ENCODE assay signal across 9 mouse cellular contexts in genomic region chr13:3694599-3695343, GRCm38 (mm10).
DNase-seq lines count a peak whose midpoint lies in the region; ATAC-seq lines count a peak whose summit lies in the region.
"Had no signal": no experiment of that assay in that cellular context is flagged by ENCODE, and none has a peak within 500 bp of the region (broad histone marks: within the 10 kb centered on the region; RNA-seq: fewer than 3 reads in every experiment).

No protein-coding gene starts in this region.

- H3K27me3 ChIP-seq in neural tube, embryonic 15.5 days (replicated peaks): no peaks in the 10 kb centered on the region
- no peaks in the 10 kb centered on the region for H3K27me3 ChIP-seq in kidney, embryonic 16.5 days (ENCODE audit: insufficient read depth, low read length)

- H3K36me3 ChIP-seq in neural tube, embryonic 15.5 days: no peaks in the 10 kb centered on the region
- no peaks in the 10 kb centered on the region for H3K36me3 ChIP-seq in kidney, embryonic 16.5 days (ENCODE audit: insufficient read depth, low read length)

- no peak for ATAC-seq in neural tube, embryonic 15.5 days (ENCODE audit: low FRiP score)
- peak; percentile 98 for ATAC-seq in kidney, embryonic 16.5 days (ENCODE audit: low FRiP score, low TSS enrichment)

- H3K9ac ChIP-seq in neural tube, embryonic 15.5 days (replicated peaks): no peak overlapping the region
- no peak overlapping the region; the same call in 1 of the 2 replicates for H3K9ac ChIP-seq in kidney, embryonic 16.5 days (replicated peaks; ENCODE audit: low read length)
- H3K9ac ChIP-seq: liver, embryonic 14.5 days had no signal

- no peak overlapping the region for H3K27ac ChIP-seq in neural tube, embryonic 15.5 days (replicated peaks)
- H3K27ac ChIP-seq in kidney, embryonic 16.5 days (ENCODE audit: low read length): peak overlapping the region; percentile 84
- H3K27ac ChIP-seq: liver, embryonic 14.5 days had no signal

- intact Hi-C loops in gastrocnemius, postnatal 14 days (cut with DNase I; ENCODE audit: low total_unique reads): no loop called here

- H3K4me2 ChIP-seq in neural tube, embryonic 15.5 days: no peak overlapping the region
- peak overlapping the region; percentile 9; the same call in 1 of the 2 replicates for H3K4me2 ChIP-seq in kidney, embryonic 16.5 days (replicated peaks; ENCODE audit: low read depth, low read length)

- H3K4me1 ChIP-seq in neural tube, embryonic 15.5 days: no peaks in the 10 kb centered on the region
- peaks cover 18% of the 10 kb centered on the region; the same call in 1 of the 2 replicates for H3K4me1 ChIP-seq in kidney, embryonic 16.5 days (ENCODE audit: insufficient read depth, low read length)

- peak; percentile 54 for DNase-seq in neural tube, embryonic 10.5 days (ENCODE audit: extremely low spot score, low spot score)
- peak; percentile 14 for DNase-seq in gastrocnemius, postnatal 14 days
- DNase-seq in lung, postnatal 36 days: peak; percentile 64
- DNase-seq in cerebellum, postnatal 25 days: no peak
- DNase-seq in thymus, postnatal 36 days: no peak
- no peak for DNase-seq in left cerebral cortex, adult 9 months (ENCODE audit: low spot score in 2 of 2)

- H3K9me3 ChIP-seq in neural tube, embryonic 15.5 days (replicated peaks): no peaks in the 10 kb centered on the region
- no peaks in the 10 kb centered on the region for H3K9me3 ChIP-seq in kidney, embryonic 16.5 days (ENCODE audit: low read length)

- 38% methylated on average over 11 of the region's 11 CpGs for WGBS in neural tube, embryonic 15.5 days
- 11% methylated on average over 11 of the region's 11 CpGs for WGBS in kidney, embryonic 16.5 days

- no peak overlapping the region for H3K4me3 ChIP-seq in neural tube, embryonic 15.5 days (replicated peaks)
- H3K4me3 ChIP-seq in kidney, embryonic 16.5 days (ENCODE audit: low read length): no peak overlapping the region

Comparison
In these comparisons a context has a peak if more than half of its experiments do, and no peak if none do; other contexts are left out.
1. DNase-seq: peak in neural tube, embryonic 10.5 days (single experiment), gastrocnemius, postnatal 14 days (single experiment) and lung, postnatal 36 days (single experiment); none in cerebellum, postnatal 25 days (0 of 2), thymus, postnatal 36 days (0 of 2) and left cerebral cortex, adult 9 months (0 of 2).